Mouse (Mus musculus) v-Abl transformed pro-B cells (cell line): ENCODE measurements around the gene Msi2.

Experiments used
- in situ Hi-C, 2 experiments: fragments of 400-800 bp; cut with MboI; formaldehyde crosslinking; loops; one replicate each; pipeline ENCODE4 v1.15.1; 2025; ENCODE audit not compliant: unreplicated experiment in 2 of 2

The Msi2 gene

DNA sequence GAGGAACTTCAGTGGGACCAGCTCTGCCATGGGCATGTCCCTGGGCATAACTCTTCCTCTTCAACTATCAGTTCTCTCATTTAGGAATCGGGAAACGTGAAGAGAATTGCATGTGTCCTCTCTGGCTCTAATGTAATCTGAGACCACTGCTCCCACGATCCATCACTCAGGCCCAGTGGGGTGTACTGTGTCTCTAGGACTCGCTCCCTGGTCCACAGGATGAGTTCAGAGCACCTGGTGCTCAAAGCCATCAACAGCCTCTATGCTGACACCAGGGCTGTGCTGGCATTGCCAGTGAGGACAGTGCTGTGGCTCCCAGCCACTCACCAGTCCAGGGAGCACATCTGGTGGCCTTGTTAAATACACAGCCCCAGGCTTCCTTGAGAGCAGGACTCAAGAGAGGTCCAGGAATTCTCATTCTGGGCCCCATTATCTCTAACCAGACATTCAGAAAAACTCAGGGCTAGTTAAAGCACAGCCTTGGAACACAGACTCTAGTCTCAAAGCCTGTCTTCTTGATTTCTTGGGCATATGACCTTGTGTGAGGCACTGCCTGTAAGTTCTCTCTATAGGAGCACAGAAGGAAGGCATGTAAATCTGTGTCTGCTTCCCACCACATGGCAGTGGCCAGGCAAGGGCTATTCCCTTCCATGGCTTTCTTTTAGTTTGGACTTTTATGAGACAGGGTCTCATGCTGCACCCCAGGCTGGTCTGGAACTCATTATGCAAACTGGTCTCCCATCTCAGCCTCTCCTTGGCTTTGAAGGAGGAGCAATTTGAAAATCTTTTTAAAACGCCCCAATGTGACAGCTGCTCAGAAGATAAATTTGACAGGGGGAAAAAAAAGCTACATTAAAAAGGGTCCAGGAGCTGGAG, 211.5 kb downstream of the Msi2 start:
- in situ Hi-C loops = no loop called here

DNA sequence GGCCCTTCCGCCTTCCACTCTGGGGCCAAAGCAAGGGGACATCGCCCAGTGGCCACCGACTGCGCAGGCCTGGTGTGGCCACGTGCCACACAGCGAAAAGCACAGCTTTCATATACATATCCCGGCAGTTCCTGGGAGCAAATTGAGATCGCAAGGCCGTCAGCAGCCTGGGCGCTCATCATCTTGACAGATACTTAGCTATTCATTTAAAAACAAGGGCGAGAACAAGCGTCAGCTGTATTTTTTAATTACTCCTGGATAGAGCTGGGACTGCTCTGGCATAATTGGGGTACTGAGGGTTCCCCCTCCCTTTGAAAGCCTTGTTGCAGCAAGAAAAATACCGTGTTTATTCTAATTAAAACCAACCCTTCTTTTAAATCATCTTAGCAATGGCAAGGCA, 212.2 kb downstream of the Msi2 start:
- in situ Hi-C loops = no loop called here

DNA sequence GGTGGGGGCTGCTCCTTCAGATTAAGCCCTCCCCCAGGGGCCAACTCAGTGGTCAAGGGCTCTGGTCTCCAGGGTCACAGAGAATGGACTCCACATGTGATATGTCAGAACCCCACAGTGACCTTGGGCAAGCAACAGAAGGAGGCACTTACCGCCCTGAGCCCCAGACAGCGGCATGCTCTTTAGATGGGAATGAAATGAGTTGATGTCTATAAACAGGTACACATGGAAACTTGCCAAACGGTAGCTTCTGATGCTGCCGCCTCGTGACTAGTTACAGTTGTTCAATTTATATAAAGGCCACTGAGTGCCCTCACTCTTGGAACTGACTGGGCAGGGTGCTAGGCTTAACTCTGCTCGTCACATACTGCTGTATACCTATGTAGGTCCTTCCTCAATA, 215.7 kb downstream of the Msi2 start:
- in situ Hi-C loops = no loop called here

DNA sequence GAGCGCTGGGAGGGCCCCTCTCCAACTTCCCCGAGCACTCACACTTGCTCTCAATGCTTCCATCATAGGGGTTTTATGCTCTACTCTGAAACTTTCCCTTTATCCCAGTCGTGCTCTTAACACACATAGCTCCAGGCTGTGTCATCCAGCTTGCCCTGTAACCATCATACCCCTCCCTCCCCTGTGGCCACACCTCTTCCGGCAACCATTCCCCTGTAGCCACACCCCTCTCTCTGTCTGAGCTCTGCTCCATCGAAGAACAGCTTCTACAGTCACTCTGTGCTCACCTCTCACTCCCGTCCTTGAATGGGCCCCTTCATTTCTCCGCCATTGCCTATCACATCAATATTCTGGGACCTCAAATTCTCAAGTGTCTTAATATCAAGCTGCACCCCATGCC, 219.8 kb downstream of the Msi2 start:
- in situ Hi-C loops = no loop called here

DNA sequence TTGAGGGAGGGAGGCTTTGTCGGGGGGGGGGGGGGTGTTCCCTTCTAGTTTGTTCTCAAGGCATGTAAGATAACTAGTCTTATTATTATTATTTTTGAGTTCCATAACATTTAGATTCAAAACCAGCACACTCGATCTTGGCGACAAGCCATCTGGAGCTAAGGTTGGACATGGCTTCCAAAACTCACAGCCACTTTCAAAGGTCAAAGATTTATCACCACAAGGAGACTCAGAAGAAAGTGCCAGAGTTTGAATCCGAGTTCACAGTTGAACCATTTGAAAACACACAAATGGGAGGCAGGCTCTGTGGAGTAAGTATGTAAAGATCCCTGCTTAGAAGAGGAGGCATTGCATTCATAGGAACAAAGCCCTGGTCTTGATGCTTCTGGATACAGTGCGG, 221.9 kb downstream of the Msi2 start:
- in situ Hi-C loops = no loop called here

DNA sequence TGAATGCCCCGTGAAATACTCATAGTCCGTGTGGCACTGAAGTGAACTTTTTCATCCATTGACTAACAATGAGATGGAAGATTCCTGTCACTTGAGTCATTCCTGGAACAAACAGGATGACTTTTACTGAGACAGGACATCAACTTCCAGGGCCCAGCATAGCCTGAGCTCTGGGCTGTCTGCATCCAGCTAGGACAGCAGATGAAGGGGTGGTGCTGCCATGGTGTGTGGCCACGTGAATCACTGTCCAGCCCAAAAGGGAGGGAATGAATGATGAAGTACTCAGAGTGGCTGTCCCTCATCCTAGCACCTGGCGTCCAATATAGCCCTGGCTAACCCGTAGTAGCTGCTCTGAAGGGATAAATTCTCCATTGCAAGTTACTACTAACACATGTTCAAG, 222.6 kb downstream of the Msi2 start:
- in situ Hi-C loops = no loop called here

DNA sequence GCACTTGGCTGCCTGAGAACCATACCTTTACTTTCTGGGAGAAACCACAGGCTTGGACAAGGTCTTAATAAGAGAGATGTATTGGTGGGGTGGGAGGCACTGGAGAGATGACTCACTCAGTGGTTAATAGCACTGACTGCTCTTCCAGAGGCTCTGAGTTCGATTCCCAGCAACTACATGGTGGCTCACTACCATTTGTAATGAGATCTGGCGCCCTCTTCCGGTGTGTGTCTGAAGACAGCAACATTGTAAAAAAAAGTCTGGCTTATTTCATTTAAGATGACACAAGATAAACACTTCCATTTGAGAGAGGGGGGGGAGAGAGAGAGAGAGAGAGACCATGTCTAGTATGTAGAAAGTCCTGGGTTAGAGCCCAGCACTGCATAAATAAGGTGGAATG, 223.3 kb downstream of the Msi2 start:
- in situ Hi-C loops = no loop called here

DNA sequence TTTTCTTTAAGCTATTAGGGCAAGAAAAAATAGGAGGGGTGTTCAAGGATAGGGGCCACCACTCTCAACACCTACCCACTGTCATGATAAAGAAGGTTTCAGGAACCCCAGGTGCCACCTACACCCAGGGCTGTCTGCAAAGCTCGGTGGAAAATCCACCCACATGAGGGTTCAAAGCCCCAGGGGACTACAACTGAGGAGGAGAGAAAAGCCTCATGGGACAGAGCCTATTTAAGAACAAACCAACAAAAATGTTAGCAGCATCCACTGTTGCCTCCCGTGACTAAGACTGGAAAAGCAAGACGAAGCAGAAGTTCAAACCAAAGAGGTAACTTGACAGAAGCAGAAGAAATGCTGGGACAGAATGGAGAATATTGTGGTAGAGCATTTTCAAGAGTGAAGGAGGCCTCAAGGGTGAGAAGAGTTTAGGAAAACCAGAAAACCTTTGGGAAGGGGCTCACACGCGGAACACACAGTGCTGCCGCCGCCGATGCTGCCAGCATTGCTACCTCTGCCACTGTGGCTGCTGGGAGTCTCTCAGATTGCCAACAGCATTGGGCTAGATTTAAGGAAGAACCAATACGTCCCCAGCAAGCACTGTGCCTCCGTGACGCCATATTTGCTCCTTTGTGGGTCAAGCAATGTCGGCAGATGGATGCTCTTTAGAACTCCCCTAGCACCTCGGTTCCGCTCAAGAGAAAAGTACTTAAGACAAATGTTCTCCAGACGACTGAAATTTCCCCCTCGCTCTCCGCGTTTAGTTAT, 224.3 kb downstream of the Msi2 start:
- in situ Hi-C loops = no loop called here

DNA sequence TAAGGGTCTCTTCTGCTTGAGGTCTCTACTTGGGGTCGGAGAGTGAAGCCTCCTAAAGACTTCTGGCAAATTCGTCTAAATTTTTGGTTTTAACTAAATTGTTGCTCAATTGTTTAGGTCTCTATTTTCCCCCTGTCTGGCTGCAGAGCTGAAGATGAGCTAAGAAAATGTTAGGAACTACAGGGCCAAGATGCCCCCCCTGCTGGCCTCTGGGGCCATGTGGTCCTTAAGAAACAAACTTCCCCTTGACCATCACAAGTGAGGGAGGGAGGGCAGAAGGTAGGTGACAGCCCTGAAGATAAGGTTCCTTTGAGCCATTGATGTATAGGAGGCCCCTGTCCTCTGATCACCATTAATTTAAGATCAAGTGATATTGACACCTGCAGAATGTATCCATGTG, 225.7 kb downstream of the Msi2 start:
- in situ Hi-C loops = no loop called here

DNA sequence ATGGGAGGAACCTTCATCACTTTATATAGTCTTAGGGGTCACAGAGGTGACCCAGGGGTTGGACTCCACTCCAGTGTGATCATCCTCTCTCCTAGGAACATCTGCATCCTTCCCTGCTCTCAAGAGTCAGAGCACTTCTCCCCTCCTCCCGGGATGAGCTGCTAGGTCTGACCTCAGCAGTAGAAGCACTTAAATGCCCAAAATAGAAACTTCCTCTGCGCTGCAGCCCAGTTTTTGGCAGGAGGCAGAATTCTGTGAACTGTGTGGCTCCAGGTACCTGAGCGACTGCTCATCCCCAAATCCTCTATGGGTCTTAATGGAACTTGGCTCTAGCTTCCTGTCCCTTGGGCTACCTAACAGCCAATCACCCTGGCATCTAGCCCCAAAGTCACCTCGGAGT, 228.3 kb downstream of the Msi2 start:
- in situ Hi-C loops = no loop called here

DNA sequence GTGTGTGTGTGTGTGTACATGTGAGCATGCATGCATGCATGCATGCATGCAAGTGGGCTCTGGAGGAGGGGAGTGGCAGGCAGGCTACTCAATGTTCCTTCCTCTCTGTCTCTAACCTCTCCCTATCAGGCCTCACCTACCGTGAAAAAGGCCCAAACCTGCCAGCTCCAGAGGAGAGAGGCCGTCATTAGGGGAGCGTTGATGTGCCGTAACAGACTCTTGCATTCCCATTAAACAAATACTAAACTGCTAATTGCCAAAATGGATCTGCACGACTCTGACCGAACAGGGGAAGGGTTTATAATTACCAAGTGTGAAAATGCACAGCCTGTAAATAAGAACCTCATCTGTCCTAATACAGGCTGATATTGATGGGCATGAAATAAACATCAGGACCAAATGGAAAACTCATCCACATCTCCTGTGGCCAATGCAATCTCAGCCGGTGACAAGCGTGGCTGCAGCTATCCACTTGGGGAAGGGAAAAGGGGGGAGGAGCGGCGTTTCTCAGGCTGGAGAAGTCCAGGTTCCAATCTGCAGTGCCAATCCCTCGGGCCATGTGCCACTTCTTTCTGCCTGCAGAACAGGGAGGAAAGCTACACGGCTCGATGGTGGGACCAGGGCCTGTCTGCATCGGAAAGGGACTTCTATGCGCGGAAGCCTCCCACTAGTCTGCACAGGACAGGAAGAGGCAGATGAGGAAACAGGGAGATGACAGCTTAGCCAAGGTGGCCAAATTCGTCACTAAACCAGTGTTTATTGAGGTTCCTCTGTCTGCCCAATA, 229.2 kb downstream of the Msi2 start:
- in situ Hi-C loops = no loop called here

DNA sequence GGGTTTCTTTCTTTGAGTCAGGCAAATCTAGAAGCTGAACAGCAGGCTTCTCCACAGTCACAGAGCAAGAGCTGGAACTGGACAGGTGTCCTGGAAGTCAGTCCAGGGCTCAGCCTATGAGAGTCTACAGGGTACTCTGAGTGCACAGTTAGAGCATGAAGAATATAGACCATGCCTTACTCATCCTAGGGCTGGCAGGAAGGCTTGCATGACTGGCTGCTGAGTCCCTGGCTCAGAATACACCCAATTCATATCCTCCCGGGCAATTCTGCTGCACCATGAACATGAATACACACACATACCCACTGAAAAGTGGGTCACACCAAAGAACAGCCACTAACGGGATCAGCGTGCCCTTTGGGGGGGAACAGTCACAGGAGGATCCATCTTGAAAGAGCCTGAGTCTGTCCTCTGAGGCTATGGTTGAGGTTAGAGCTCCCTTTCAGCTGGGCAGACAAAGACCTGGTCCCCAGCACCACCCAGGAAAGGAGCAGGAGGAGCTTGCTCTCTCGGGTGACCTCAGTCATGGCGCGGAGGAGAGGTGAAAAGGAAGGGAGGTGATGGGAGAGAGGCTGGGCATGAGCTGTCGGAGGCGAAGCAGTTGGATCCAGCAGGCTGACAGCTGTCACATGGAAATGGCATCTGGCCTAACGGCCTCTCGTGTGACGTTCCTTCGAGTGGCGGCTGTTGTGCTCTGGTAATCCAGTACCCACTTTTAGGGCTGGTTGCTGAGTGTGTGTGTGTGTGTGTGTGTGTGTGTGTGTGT, 230.0 kb downstream of the Msi2 start:
- in situ Hi-C loops = no loop called here

DNA sequence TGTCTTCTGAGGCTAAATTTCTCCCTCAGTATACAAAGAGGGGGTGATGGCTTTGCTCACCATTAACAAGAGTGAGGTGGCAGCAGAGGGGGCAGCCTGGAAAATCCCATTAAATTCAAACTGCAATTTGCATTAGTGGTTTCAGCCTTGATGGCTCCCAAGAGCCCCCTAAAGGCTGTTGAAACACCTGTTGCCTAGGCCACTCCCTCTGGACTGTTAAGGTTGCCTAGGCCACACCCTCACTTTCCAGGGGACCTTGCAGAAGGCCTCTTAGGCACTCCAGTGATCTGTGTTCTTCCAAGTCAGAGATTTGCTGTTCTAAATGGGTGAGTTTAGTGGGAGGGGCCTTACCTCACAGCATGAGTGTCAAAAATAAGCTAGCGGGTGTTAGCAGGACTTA, 232.3 kb downstream of the Msi2 start:
- in situ Hi-C loops = no loop called here

DNA sequence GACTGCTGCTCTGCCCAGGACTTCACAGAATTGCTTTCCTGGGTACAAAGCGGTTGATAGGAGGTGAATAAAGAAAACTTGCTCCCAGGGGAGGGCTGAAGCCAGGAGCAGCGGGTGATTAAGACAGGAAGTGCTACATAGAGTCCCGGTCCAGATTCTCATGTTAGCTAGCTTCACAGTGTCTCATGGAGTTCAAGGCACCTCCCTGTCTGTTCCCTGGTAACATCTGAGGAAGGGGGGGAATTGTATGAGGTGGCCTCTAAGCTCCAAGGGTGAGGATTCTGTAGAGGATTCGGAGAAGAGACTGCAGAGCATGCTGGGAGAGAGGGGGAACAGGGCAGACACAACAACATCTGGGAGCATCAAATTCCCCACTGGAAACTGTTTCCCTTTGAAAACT, 233.2 kb downstream of the Msi2 start:
- in situ Hi-C loops = no loop called here

DNA sequence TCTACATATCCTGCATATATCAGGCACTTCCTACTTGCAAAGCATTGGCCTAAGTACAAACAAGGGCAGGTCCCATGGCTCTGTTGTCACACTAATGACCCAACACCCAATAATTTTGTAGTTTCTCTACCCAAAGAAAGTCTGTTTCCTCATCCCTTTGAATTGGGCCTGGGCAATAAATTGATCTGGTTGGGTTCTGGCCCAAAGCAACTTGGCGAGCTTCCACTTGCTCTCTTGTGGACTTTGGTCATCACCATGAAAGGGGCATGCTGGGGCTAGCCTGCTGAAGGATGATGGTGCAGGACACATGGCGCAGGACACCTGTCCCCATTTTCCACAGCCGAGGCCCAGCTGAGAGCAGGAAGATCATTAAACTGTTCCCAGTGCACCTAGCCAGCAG, 234.3 kb downstream of the Msi2 start:
- in situ Hi-C loops = no loop called here

DNA sequence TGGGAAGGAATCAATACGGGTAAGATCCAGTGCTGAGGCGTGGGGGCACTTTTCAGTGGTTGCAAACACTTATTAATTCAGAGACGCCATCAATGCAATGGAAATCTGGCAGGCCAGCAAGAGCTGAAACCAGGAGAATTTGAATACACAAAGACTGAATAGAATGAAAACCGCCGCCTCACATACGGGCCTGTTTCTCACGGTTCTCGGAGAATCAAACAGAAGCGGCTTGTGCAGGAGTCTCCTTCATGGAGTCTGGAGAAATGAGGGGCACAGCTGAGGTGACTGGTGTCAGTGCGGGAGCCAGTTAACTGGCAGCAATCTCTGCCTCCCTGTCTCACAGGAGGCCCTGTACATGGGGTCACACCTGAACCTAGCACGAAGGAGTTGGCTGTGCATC, 235.7 kb downstream of the Msi2 start:
- in situ Hi-C loops = no loop called here

DNA sequence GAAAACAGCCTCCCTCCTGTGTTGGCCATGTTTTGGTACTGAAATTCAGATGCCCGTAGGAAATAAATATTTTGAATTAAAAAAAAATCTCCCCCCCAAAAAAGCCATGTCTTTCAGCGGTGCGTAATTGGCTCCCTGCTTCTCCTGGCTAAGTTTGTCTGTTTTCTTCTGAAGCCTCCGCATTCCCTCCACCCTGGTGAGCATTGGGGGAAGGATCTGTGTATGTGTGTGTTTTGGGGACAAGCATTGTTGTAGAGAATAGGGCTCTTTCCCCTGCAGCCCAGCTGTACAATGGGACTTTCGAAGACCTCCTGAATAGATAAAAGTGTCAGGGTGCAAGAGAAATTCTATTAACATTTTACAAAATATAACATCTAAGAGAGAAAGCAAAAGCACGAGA, 236.1 kb downstream of the Msi2 start:
- in situ Hi-C loops = no loop called here

DNA sequence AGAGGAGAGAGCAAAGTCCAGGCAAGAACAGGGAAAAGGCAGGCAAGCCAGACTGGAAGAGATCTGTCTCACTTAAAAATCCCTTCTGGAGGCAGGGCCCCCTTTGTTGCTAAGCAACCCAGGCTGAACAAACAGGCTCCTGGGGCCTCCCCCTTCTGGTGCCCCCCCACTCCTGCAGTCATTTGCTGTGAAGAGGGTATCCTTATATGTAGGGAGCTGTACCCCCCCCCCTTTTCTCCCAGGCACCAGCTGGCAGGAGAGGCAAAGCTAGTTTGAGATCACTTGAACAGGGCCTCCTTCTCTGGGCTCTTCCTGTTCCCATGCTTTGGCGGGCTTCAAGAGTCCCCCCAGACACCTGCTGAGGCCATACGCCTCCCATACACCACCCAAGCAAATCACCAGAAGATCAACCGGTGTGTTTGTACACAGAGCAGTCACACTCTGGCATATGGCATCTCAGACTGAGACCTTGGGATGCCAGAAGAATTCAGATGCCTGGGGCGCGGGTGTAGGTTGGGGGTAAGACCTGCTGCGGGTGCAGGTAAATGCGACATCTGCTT, 236.6 kb downstream of the Msi2 start:
- in situ Hi-C loops = no loop called here

DNA sequence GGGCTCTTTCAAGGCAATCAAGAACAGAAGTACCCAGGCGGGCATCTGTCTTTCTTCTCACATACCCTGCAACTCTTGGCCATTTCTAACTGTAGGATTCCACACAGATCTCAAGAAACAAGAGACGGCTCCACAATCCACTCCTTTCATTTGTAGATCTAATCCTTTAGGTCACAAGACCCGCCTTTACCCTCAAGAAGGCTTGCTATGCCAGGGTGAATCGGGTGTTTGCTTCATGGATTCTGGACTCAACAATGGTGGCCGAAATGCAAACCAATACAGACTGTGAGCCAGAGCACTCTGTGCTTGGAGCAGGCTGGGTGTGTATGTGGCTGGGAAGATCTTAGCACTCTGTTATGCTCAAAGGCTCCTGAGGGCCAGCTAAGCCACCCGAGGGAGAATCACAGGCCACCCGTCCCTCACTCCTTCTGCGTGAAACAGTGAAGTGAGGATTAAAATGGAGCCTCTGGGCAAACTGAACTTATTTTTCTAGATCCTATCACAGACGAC, 237.2 kb downstream of the Msi2 start:
- in situ Hi-C loops = no loop called here

DNA sequence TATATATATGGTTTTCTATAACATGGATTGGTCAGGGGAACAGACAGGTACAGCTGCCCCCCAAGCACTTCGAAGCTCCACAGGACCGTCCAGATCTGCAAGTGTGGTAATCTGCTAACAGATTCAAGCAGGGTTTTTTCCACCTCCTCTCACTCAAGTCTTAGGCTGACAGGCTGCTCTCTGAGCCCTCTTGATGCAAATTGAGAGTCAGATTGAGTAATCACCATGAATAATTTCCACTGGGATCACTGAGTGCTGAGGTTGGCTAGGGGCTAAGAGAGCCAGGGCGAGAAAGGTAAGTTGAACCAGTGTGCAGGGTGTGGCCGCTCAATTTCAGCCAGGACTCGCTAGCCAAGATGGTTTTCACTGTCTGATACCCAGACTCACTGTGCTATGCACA, 238.8 kb downstream of the Msi2 start:
- in situ Hi-C loops = no loop called here
